Mouse (Mus musculus): ENCODE measurements around the gene B3gat2.

- TF ChIP-seq POLR2A (IDR thresholded peaks at IDR 0.05; ENCODE audit: insufficient read depth, low read depth, low read length): no peak
- no peak for TF ChIP-seq CTCF (IDR thresholded peaks at IDR 0.05)
- no peak for TF ChIP-seq EP300 (IDR thresholded peaks at IDR 0.05; ENCODE audit: insufficient read depth, low read depth, low read length)
Observed at GRCm38 (mm10) chr1:23754340-23754739, 7.2 kb upstream of the B3gat2 start.
